Mouse (Mus musculus): ENCODE results near the gene Parp11. TPM values are rescaled to one million over a fixed set of nuclear protein-coding genes. Genes with fewer than 3 reads are reported as not detected.

Gene Parp11
- polyA plus RNA-seq, 1 experiment, result 25.4 TPM

GRCm38 (mm10) chr6:127528625-127529024 is 82.0 kb downstream of the Parp11 start:
- Histone ChIP-seq H3K9me3 (replicated peaks; ENCODE audit: control insufficient read depth, insufficient read depth, low read length, poor library complexity, severe bottlenecking) (no peaks in the 10 kb centered on the region), H3K27ac (ENCODE audit: insufficient read depth, low read length) (no peak overlapping the region), H3K4me3 (ENCODE audit: low read depth, low read length) (no peak overlapping the region), H3K9ac (ENCODE audit: low read depth, poor library complexity, severe bottlenecking) (no peak overlapping the region), H3K27me3 (ENCODE audit: control insufficient read depth, insufficient read depth, low read length, poor library complexity, severe bottlenecking) (no peaks in the 10 kb centered on the region; the same call in 1 of the 2 replicates), H3K36me3 (ENCODE audit: control insufficient read depth, insufficient read depth, low read length, poor library complexity, severe bottlenecking) (no peaks in the 10 kb centered on the region), H3K4me1 (ENCODE audit: control insufficient read depth, insufficient read depth, low read length) (peaks cover 3% of the 10 kb centered on the region)
- no peak for TF ChIP-seq POLR2A (IDR thresholded peaks at IDR 0.05; ENCODE audit: insufficient read depth, low read length)
- TF ChIP-seq CTCF (IDR thresholded peaks at IDR 0.05; ENCODE audit: low read depth, low read length), result no peak
- TF ChIP-seq EP300 (IDR thresholded peaks at IDR 0.05; ENCODE audit: insufficient read depth, low read depth, low read length), result no peak

- no peak overlapping the region for H3K9ac ChIP-seq (ENCODE audit: low read depth, poor library complexity, severe bottlenecking)
- no peak for TF ChIP-seq CTCF (IDR thresholded peaks at IDR 0.05; ENCODE audit: low read depth, low read length)
- no peak for TF ChIP-seq EP300 (IDR thresholded peaks at IDR 0.05; ENCODE audit: insufficient read depth, low read depth, low read length)
- no peak for TF ChIP-seq POLR2A (IDR thresholded peaks at IDR 0.05; ENCODE audit: insufficient read depth, low read length)
- peaks cover 3% of the 10 kb centered on the region for H3K4me1 ChIP-seq (ENCODE audit: control insufficient read depth, insufficient read depth, low read length)
- H3K27me3 ChIP-seq (ENCODE audit: control insufficient read depth, insufficient read depth, low read length, poor library complexity, severe bottlenecking), result no peaks in the 10 kb centered on the region; the same call in 1 of the 2 replicates
- H3K4me3 ChIP-seq (ENCODE audit: low read depth, low read length), result no peak overlapping the region
- H3K36me3 ChIP-seq (ENCODE audit: control insufficient read depth, insufficient read depth, low read length, poor library complexity, severe bottlenecking), result no peaks in the 10 kb centered on the region
- no peak overlapping the region for H3K27ac ChIP-seq (ENCODE audit: insufficient read depth, low read length)
- no peaks in the 10 kb centered on the region for H3K9me3 ChIP-seq (replicated peaks; ENCODE audit: control insufficient read depth, insufficient read depth, low read length, poor library complexity, severe bottlenecking)
Observed at GRCm38 (mm10) chr6:127529451-127529850, 82.8 kb downstream of the Parp11 start.

- H3K27me3 ChIP-seq (ENCODE audit: control insufficient read depth, insufficient read depth, low read length, poor library complexity, severe bottlenecking), result no peaks in the 10 kb centered on the region; the same call in 1 of the 2 replicates
- no peak overlapping the region for H3K9ac ChIP-seq (ENCODE audit: low read depth, poor library complexity, severe bottlenecking)
- H3K4me3 ChIP-seq (ENCODE audit: low read depth, low read length), result no peak overlapping the region
- H3K4me1 ChIP-seq (ENCODE audit: control insufficient read depth, insufficient read depth, low read length), result peaks cover 3% of the 10 kb centered on the region
- H3K9me3 ChIP-seq (replicated peaks; ENCODE audit: control insufficient read depth, insufficient read depth, low read length, poor library complexity, severe bottlenecking), result no peaks in the 10 kb centered on the region
- no peaks in the 10 kb centered on the region for H3K36me3 ChIP-seq (ENCODE audit: control insufficient read depth, insufficient read depth, low read length, poor library complexity, severe bottlenecking)
- no peak for TF ChIP-seq POLR2A (IDR thresholded peaks at IDR 0.05; ENCODE audit: insufficient read depth, low read length)
- TF ChIP-seq CTCF (IDR thresholded peaks at IDR 0.05; ENCODE audit: low read depth, low read length), result no peak
- TF ChIP-seq EP300 (IDR thresholded peaks at IDR 0.05; ENCODE audit: insufficient read depth, low read depth, low read length), result no peak
- no peak overlapping the region for H3K27ac ChIP-seq (ENCODE audit: insufficient read depth, low read length)
Observed at GRCm38 (mm10) chr6:127530206-127530605, 83.6 kb downstream of the Parp11 start.

- peaks cover 3% of the 10 kb centered on the region for H3K4me1 ChIP-seq (ENCODE audit: control insufficient read depth, insufficient read depth, low read length)
- no peak for TF ChIP-seq CTCF (IDR thresholded peaks at IDR 0.05; ENCODE audit: low read depth, low read length)
- TF ChIP-seq POLR2A (IDR thresholded peaks at IDR 0.05; ENCODE audit: insufficient read depth, low read length), result no peak
- no peak for TF ChIP-seq EP300 (IDR thresholded peaks at IDR 0.05; ENCODE audit: insufficient read depth, low read depth, low read length)
- H3K4me3 ChIP-seq (ENCODE audit: low read depth, low read length), result no peak overlapping the region
- H3K9ac ChIP-seq (ENCODE audit: low read depth, poor library complexity, severe bottlenecking), result no peak overlapping the region
- no peak overlapping the region for H3K27ac ChIP-seq (ENCODE audit: insufficient read depth, low read length)
- no peaks in the 10 kb centered on the region; the same call in 1 of the 2 replicates for H3K27me3 ChIP-seq (ENCODE audit: control insufficient read depth, insufficient read depth, low read length, poor library complexity, severe bottlenecking)
- no peaks in the 10 kb centered on the region for H3K36me3 ChIP-seq (ENCODE audit: control insufficient read depth, insufficient read depth, low read length, poor library complexity, severe bottlenecking)
- H3K9me3 ChIP-seq (replicated peaks; ENCODE audit: control insufficient read depth, insufficient read depth, low read length, poor library complexity, severe bottlenecking), result no peaks in the 10 kb centered on the region
Observed at GRCm38 (mm10) chr6:127531412-127532205, 85.0 kb downstream of the Parp11 start.

GRCm38 (mm10) chr6:127532304-127532703 is 85.7 kb downstream of the Parp11 start:
- H3K4me1 ChIP-seq (ENCODE audit: control insufficient read depth, insufficient read depth, low read length), result peaks cover 3% of the 10 kb centered on the region
- H3K9me3 ChIP-seq (replicated peaks; ENCODE audit: control insufficient read depth, insufficient read depth, low read length, poor library complexity, severe bottlenecking), result no peaks in the 10 kb centered on the region
- H3K27ac ChIP-seq (ENCODE audit: insufficient read depth, low read length), result no peak overlapping the region
- no peaks in the 10 kb centered on the region for H3K36me3 ChIP-seq (ENCODE audit: control insufficient read depth, insufficient read depth, low read length, poor library complexity, severe bottlenecking)
- no peak overlapping the region for H3K4me3 ChIP-seq (ENCODE audit: low read depth, low read length)
- TF ChIP-seq EP300 (IDR thresholded peaks at IDR 0.05; ENCODE audit: insufficient read depth, low read depth, low read length) (no peak), CTCF (IDR thresholded peaks at IDR 0.05; ENCODE audit: low read depth, low read length) (no peak), POLR2A (IDR thresholded peaks at IDR 0.05; ENCODE audit: insufficient read depth, low read length) (no peak)
- H3K27me3 ChIP-seq (ENCODE audit: control insufficient read depth, insufficient read depth, low read length, poor library complexity, severe bottlenecking), result no peaks in the 10 kb centered on the region; the same call in 1 of the 2 replicates
- H3K9ac ChIP-seq (ENCODE audit: low read depth, poor library complexity, severe bottlenecking), result no peak overlapping the region

GRCm38 (mm10) chr6:127533766-127534165 is 87.1 kb downstream of the Parp11 start:
- Histone ChIP-seq H3K9ac (ENCODE audit: low read depth, poor library complexity, severe bottlenecking) (no peak overlapping the region), H3K27ac (ENCODE audit: insufficient read depth, low read length) (no peak overlapping the region), H3K4me3 (ENCODE audit: low read depth, low read length) (no peak overlapping the region), H3K27me3 (ENCODE audit: control insufficient read depth, insufficient read depth, low read length, poor library complexity, severe bottlenecking) (no peaks in the 10 kb centered on the region), H3K4me1 (ENCODE audit: control insufficient read depth, insufficient read depth, low read length) (peaks cover 3% of the 10 kb centered on the region), H3K9me3 (replicated peaks; ENCODE audit: control insufficient read depth, insufficient read depth, low read length, poor library complexity, severe bottlenecking) (no peaks in the 10 kb centered on the region), H3K36me3 (ENCODE audit: control insufficient read depth, insufficient read depth, low read length, poor library complexity, severe bottlenecking) (no peaks in the 10 kb centered on the region)
- no peak for TF ChIP-seq CTCF (IDR thresholded peaks at IDR 0.05; ENCODE audit: low read depth, low read length)
- no peak for TF ChIP-seq POLR2A (IDR thresholded peaks at IDR 0.05; ENCODE audit: insufficient read depth, low read length)
- TF ChIP-seq EP300 (IDR thresholded peaks at IDR 0.05; ENCODE audit: insufficient read depth, low read depth, low read length), result no peak

All from ES-Bruce4 (cell line).